In the genomic region with DNA sequence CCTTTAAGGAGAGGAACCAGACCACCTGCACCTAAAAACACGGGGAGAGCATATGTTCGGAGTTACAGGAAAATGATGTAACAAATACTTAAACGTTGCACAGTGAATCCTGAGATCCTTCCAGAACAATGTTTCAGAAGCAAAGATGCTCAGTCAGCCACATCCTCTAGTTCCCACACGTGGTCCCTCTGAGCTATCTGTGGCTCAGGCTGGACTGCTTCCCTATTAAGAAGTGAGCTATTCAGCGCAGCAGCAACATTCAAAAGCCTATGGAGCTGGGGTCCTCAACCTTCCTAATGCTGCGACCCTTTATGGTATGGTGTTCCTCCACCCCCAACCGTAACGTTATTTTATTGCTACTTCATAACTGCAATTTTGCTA, we compare ENCODE assay signal across 23 mouse cellular contexts. TPM values are rescaled to one million over a fixed set of nuclear protein-coding genes. Genes with fewer than 3 reads are reported as not detected.
A peak's percentile ranks its signal among the peaks of the same experiment; 100 is the strongest.
DNase-seq lines count a peak whose midpoint lies in the region; TF ChIP-seq lines count a peak whose summit lies in the region.
"Had no signal": no experiment of that assay in that cellular context is flagged by ENCODE, and none has a peak within 500 bp of the region (broad histone marks: within the 10 kb centered on the region; RNA-seq: fewer than 3 reads in every experiment).

No protein-coding gene starts in this region.

- H3K9me3 ChIP-seq in CH12.LX (replicated peaks; ENCODE audit: low read length) = no peaks in the 10 kb centered on the region
- H3K9me3 ChIP-seq: forebrain, embryonic 10.5 days; heart, embryonic 12.5 days; heart, embryonic 15.5 days had no signal

- dilution Hi-C loops in CH12.LX (cut with MboI; ENCODE audit: extremely low pct_ligation_motif_present, extremely low pct_unique_long_range_greater_than_20kb, low sequenced_read_pairs) = no loop called here

- peaks cover 27 to 65% of the 10 kb centered on the region in 2 experiments for H3K4me1 ChIP-seq in CH12.LX (ENCODE audit: control insufficient read depth in 1 of 2, insufficient read depth in 2 of 2)

- peak; percentile 3 for DNase-seq in gastrocnemius, adult 2 months
- DNase-seq in gastrocnemius, adult 8-10 months (ENCODE audit: low spot score in 2 of 2) = no peak
- no peak for DNase-seq in left cerebral cortex, adult 2 months (ENCODE audit: extremely low spot score in 1 of 2, low spot score in 2 of 2)
- no peak for DNase-seq in left cerebral cortex, adult 11 months (ENCODE audit: low spot score)
- DNase-seq in CH12.LX (ENCODE audit: extremely low read depth) = no peak
- DNase-seq in thymus, postnatal 36 days = no peak
- DNase-seq: adrenal gland, adult 2 months; adrenal gland, postnatal 14 days; B cell, adult 2 months; cerebellum, adult 11 months; cerebellum, adult 2 months; cerebellum, postnatal 10 days; cerebellum, postnatal 36 days; gastrocnemius, postnatal 14 days; heart, adult 18-20 months; heart, postnatal 10 days; heart, postnatal 36 days had no signal

- H3K27me3 ChIP-seq in CH12.LX (replicated peaks) = no peaks in the 10 kb centered on the region

- peaks cover 33 to 66% of the 10 kb centered on the region in 2 experiments for H3K36me3 ChIP-seq in CH12.LX (replicated peaks in 1 of 2; ENCODE audit: control insufficient read depth in 1 of 2, insufficient read depth in 1 of 2, low read length in 1 of 2)
- H3K36me3 ChIP-seq: forebrain, embryonic 10.5 days; heart, embryonic 12.5 days; heart, embryonic 15.5 days had no signal

- peak overlapping the region; percentile 55 for H3K4me2 ChIP-seq in CH12.LX (ENCODE audit: insufficient read depth, low read depth, poor library complexity, severe bottlenecking)
- H3K4me2 ChIP-seq: heart, embryonic 12.5 days; heart, embryonic 15.5 days; hindbrain, embryonic 14.5 days had no signal

- TF ChIP-seq CTCF in gastrocnemius, adult 2 months (IDR thresholded peaks at IDR 0.05) = no peak
- no peak for TF ChIP-seq CTCF in left cerebral cortex, adult 2 months (IDR thresholded peaks at IDR 0.05)
- TF ChIP-seq CTCF in CH12.LX (conservative IDR thresholded peaks at IDR 0.05 in 1 of 2, IDR thresholded peaks at IDR 0.05 in 1 of 2; ENCODE audit: low read depth in 2 of 2, low read length in 2 of 2) = no peak

- TF ChIP-seq POLR2A in CH12.LX (IDR thresholded peaks at IDR 0.05; ENCODE audit: low read depth, low read length) = no peak

- TF ChIP-seq RAD21 in CH12.LX (IDR thresholded peaks at IDR 0.05; ENCODE audit: low read depth, low read length) = no peak

- peaks cover 83% of the 10 kb centered on the region for H3K79me2 ChIP-seq in CH12.LX (replicated peaks; ENCODE audit: control insufficient read depth, extremely low read depth, insufficient read depth, poor library complexity, severe bottlenecking)

- H3K4me3 ChIP-seq in gastrocnemius, adult 2 months = no peak overlapping the region
- peak overlapping the region; percentile 46 for H3K4me3 ChIP-seq in left cerebral cortex, adult 2 months
- peak overlapping the region; percentile 46 to 98 (median 85) for H3K4me3 ChIP-seq in CH12.LX (replicated peaks in 1 of 3; ENCODE audit: low read depth in 2 of 3, low read length in 2 of 3, poor library complexity in 1 of 3)
- H3K4me3 ChIP-seq: forebrain, embryonic 10.5 days; heart, embryonic 12.5 days; heart, embryonic 15.5 days had no signal

- in situ Hi-C loops in CH12.LX (cut with MboI; ENCODE audit: low pct_ligation_motif_present, low pct_unique_long_range_greater_than_20kb, low sequenced_read_pairs) = no loop called here

- no peak overlapping the region for H3K27ac ChIP-seq in gastrocnemius, adult 2 months
- H3K27ac ChIP-seq in left cerebral cortex, adult 2 months = peak overlapping the region; percentile 50
- H3K27ac ChIP-seq in CH12.LX (ENCODE audit: insufficient read depth, low read depth) = peak overlapping the region; percentile 12; the same call in 1 of the 2 replicates
- H3K27ac ChIP-seq: forebrain, embryonic 10.5 days; heart, embryonic 15.5 days; hindbrain, embryonic 14.5 days; hindbrain, postnatal 0 days had no signal

- no peak for TF ChIP-seq EP300 in CH12.LX (IDR thresholded peaks at IDR 0.05; ENCODE audit: low read length)

- H3K9ac ChIP-seq in CH12.LX (ENCODE audit: insufficient read depth, low read depth) = peak overlapping the region; percentile 88; the same call in 1 of the 2 replicates
- H3K9ac ChIP-seq: heart, embryonic 12.5 days; heart, embryonic 15.5 days; hindbrain, embryonic 14.5 days had no signal

- intact Hi-C loops in gastrocnemius, adult 2 months (cut with DNase I) = loop anchor here (10.0 kb wide), 1 partner anchor 81 kb away; no protein-coding TSS in a partner anchor
- intact Hi-C loops in left cerebral cortex, adult 2 months (cut with DNase I) = no loop called here

TF ChIP-seq in CH12.LX, 34 proteins besides CTCF, POLR2A, EP300 and RAD21:
- TF ChIP-seq USF1 (IDR thresholded peaks at IDR 0.05; ENCODE audit: low read depth, low read length) = no peak
- TF ChIP-seq GABPA (IDR thresholded peaks at IDR 0.05; ENCODE audit: insufficient replicate concordance, low read depth, low read length) = no peak
- no peak for TF ChIP-seq E2F4 (IDR thresholded peaks at IDR 0.05; ENCODE audit: insufficient replicate concordance, low read depth, low read length)
- TF ChIP-seq SMC3 (IDR thresholded peaks at IDR 0.05; ENCODE audit: low read depth, low read length) = no peak
- TF ChIP-seq IRF4 (IDR thresholded peaks at IDR 0.05; ENCODE audit: low read depth, low read length) = no peak
- no peak for TF ChIP-seq ELF1 (IDR thresholded peaks at IDR 0.05; ENCODE audit: low read depth, low read length)
- no peak for TF ChIP-seq KAT2A (IDR thresholded peaks at IDR 0.05; ENCODE audit: insufficient replicate concordance, low read length)
- TF ChIP-seq USF2 (conservative IDR thresholded peaks at IDR 0.05; ENCODE audit: low read depth, low read length) = no peak
- TF ChIP-seq NRF1 (IDR thresholded peaks at IDR 0.05; ENCODE audit: low read depth, low read length) = no peak
- TF ChIP-seq CHD2 (IDR thresholded peaks at IDR 0.05; ENCODE audit: low read length) = no peak
- TF ChIP-seq NELFE (IDR thresholded peaks at IDR 0.05; ENCODE audit: low read depth, low read length) = no peak
- TF ChIP-seq ETS1 (conservative IDR thresholded peaks at IDR 0.05; ENCODE audit: low read depth, low read length) = no peak
- TF ChIP-seq MXI1 (IDR thresholded peaks at IDR 0.05; ENCODE audit: low read depth, low read length) = peak; percentile 80
- no peak for TF ChIP-seq HCFC1 (IDR thresholded peaks at IDR 0.05; ENCODE audit: low read depth, low read length)
- 0 out of 2 replicates have a peak, but pooled peaks have one; percentile 19 for TF ChIP-seq SIN3A (IDR thresholded peaks at IDR 0.05; ENCODE audit: low read length)
- no peak for TF ChIP-seq JUND (conservative IDR thresholded peaks at IDR 0.05; ENCODE audit: low read depth, low read length)
- no peak for TF ChIP-seq ZC3H11A (IDR thresholded peaks at IDR 0.05; ENCODE audit: low read depth, low read length)
- peak; percentile 29; the same call in 1 of the 2 replicates for TF ChIP-seq MAX (IDR thresholded peaks at IDR 0.05; ENCODE audit: low read length)
- TF ChIP-seq ZKSCAN1 (IDR thresholded peaks at IDR 0.05; ENCODE audit: borderline replicate concordance, low read depth, low read length) = no peak
- TF ChIP-seq MEF2A (IDR thresholded peaks at IDR 0.05; ENCODE audit: borderline replicate concordance, low read depth, low read length) = no peak

RNA-seq across cellular contexts. Expression of a gene that starts 3.6 kb away (rescaled TPM):
- total RNA-seq in gastrocnemius, adult 2 months (2021) = 10 to 100 TPM; 11.9 to 31.5 TPM
- total RNA-seq in gastrocnemius, adult 8-10 months (2022) = 10 to 100 TPM; 11.5 to 18.8 (median 16.5) TPM
- total RNA-seq in left cerebral cortex, adult 2 months (2021) = 10 to 100 TPM; 79.6 to 93.7 TPM
- total RNA-seq in CH12.LX (2012; rRNA removed) (38.1 and 50.0 TPM in 2 replicates), CH12.LX (2014; rRNA removed) (69.1 and 69.6 TPM in 2 replicates)
- polyA plus RNA-seq in CH12.LX (2012; ENCODE audit: insufficient read length, low read depth) = 55.3 and 60.3 TPM in 2 replicates
- polyA plus RNA-seq: inflammation-experienced regulatory T-cells, adult 6 months had no signal
